Mouse (Mus musculus): ENCODE measurements at regions not wholly inside any gene's neighbourhood (a gene's known extent, or its start where the extent isn't known, plus 50 kb on each side); places are given as distances from the start of the nearest gene placed in this dataset.

DNA sequence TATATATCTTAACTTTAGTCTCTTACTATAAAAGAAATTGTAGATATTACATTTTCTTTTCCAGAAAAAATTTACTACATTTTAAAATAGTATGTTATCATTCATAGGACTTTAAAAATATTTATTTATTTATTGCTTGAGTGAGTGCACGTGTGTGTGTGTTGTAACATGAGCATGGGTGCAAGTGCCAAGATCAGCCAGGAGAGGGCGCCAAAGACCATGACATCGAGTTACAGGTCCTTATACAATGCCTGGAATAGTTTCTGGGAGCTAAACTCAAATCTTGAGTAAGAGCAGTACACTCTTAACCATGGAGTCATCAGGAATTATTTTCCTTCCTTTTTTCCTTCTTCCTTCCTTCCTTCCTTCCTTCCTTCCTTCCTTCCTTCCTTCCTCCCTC is 185.4 kb upstream of the Mageb4 start:
- Histone ChIP-seq H3K36me3 (ENCODE audit: control insufficient read depth, insufficient read depth, low read length) (no peaks in the 10 kb centered on the region), H3K4me1 (ENCODE audit: control insufficient read depth, insufficient read depth, low read length) (no peaks in the 10 kb centered on the region), H3K27ac (ENCODE audit: insufficient read depth, low read depth, low read length) (no peak overlapping the region), H3K4me3 (ENCODE audit: insufficient read depth, low read depth, low read length) (no peak overlapping the region), H3K27me3 (replicated peaks; ENCODE audit: control insufficient read depth, insufficient read depth, low read length) (no peaks in the 10 kb centered on the region)
- WGBS, result 5% methylated on average over 3 of the region's 3 CpGs
- TF ChIP-seq POLR2A (IDR thresholded peaks at IDR 0.05; ENCODE audit: low read depth, low read length), result no peak
- TF ChIP-seq CTCF (conservative IDR thresholded peaks at IDR 0.05; ENCODE audit: insufficient read depth, insufficient read length, low read depth, low read length), result peak; percentile 70
- peak; percentile 21 for DNase-seq
